Mouse (Mus musculus) kidney, postnatal 14 days (tissue): Measurements from ENCODE around the gene Pqlc2.

ENCODE experiments used
- DNase-seq: peaks from one replicate; pipeline ENCODE4 v3.0.0; 2022; ENCODE audit warnings: mixed read lengths

Pqlc2 gene

DNA sequence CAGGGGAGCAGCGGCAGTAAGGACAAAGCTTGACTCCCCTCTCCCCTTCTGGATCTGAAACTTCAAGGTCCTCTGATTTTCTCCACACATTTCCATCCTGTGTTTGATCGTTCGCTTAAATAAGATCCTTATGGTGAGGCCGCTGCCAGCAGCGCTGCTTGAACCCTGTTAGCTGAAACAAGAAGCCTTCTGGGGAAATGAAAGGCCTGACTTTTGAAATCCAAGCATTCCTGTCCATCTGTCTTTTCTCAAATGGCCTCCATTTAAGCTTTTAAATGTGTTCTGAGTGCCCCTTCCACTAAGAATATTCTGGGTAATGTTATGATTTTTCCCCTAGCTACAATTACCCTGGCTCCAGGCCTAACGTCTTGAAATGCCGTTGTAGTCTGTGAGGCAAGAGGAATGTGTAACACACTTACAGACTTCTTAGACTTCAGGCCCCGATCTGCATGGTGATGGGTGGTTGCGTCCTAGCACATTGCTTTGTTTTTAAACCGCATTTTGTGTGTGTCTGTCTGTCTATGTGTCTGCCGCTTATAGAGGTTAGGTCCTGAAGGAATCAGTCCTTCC, 51.1 kb downstream of the Pqlc2 start:
- no peak for DNase-seq

DNA sequence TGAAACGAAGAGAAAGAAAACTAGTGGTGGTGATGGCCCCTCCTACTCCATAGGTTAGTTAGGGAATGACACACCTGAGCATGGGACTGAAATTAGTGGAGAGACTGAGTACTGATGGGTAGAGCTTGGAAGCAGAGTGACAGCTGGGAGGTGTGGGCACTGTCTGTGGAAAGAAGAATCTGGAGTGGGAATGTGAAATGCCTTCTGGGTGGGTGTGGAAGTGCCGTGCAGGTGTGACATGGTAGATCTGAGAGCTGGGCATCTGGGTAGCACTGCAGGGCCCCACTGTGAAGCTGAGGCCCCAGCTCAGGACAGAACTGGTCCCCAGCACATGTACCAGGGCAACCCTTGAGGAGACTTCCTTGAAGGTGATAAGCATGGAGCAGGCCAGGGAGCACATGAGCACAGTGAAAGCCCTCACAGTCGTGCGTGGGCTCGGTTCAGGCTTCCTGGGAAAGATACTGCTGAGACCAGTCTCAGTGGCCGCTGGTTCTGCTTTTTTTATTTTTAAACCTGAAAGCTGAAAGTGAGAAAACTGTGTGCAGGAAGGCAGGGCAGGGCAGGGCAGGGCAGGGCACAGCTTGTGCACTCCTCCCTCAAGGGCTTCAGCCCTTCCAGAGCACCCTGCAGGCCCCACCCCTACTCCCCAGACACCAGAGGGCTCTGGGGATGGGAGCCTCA, 51.7 kb downstream of the Pqlc2 start:
- DNase-seq: no peak

DNA sequence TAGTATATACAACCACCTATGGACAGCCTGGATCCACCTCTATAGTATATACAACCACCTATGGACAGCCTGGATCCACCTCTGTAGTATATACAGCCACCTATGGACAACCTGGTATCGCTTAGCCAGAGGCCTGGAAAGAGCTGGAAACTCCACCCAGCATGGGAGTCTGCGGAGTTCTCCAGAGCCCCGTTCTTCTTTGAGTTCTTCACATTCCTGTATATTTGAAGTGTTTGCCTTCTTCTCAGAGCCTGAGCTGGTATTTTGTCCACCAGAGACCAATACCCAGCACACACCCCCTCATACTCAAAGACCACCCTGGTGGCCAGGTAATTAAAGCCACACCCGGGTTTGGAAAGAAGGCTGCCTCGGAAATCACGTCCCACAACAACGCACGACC, 53.8 kb downstream of the Pqlc2 start:
- DNase-seq: no peak

DNA sequence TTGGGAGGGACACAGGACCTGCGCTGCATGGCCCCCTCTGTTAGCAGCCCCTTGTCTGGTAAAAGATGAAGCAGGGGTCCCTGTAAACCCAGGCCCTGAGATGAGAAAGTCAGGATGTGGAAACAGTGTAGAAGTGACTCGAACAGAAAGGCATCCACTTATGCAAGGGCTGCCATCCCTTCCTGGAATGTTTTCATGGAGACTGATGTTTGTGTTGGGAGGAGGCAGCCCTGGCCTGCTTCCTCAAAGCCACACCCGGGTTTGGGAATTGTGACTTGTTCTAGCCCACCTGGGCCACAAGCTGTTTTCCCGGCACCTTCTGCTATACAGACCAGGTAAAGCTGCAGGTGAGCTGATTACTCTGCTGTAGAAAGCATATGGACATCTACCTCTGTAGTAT, 54.4 kb downstream of the Pqlc2 start:
- no peak for DNase-seq

DNA sequence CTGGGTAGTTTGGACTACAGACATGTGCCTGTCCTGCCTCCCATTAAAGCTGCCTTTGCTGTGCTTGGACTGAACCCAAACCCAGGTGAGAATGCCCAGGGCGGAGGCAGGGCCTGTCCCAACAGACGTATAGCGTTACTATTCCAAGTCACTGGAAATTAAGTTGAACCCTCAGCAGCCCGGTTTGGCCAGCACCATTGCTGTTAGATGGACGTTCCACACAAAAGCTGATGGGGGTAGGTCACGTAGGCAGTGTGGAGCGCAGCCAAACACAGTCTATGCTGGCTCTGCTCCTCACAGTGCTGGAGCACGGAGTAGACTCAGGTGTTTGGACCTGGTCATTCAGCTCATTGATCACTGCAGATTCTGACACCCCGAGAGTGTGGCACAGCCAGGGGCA, 57.3 kb downstream of the Pqlc2 start:
- no peak for DNase-seq

DNA sequence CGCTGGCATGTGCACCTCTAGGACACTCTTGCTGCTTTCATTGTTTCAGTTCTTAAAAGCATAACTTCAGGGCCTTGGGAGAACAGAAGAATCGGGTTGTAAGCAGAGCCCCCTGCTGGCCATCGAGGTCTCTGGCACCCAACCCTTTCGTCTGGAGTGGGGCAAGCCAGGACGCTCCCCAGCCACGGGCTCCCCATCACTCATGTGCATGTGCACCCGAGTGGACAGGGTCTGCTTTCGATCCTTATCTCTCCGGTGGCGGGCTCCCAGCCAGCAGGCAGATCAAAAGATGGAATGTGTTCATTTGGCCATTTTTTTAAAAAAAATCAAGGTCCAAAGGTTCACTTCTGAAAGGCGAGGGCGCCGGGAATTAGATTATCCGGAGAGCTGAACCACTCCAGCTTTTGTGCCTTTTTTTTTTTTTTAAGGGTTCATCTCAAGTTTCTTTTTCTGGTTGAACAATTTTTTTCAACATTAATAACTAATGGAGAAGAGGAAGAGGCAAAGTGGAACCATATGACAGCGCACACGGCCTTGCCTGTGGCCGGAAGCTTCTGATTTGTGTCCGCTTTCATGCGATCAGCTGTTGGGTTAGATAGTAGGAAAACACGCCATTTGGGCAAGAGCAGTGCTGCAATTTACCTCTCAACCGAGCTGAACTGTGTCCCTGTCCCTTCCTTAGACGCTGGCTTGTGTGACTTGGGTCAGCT, 58.3 kb downstream of the Pqlc2 start:
- peak; percentile 90 for DNase-seq

DNA sequence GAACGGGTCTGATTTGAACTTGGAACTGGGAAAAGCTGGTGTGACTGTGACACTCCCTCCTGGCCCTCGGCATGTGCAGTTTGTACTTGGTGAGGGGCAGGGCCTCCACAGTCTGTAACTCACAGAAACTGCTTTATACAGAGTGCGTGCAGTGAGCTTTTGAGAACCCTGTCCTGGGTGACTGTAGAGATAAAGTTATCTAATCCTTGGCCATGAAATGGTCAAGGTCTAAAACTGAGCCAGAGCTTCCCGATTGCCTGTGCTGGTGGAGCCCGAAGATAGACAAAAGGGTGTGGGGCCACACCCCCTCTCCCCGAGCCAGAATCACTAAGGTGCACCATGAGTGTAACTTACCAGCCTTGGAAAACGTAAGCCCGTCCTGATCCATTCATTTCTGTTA, 59.6 kb downstream of the Pqlc2 start:
- no peak for DNase-seq

DNA sequence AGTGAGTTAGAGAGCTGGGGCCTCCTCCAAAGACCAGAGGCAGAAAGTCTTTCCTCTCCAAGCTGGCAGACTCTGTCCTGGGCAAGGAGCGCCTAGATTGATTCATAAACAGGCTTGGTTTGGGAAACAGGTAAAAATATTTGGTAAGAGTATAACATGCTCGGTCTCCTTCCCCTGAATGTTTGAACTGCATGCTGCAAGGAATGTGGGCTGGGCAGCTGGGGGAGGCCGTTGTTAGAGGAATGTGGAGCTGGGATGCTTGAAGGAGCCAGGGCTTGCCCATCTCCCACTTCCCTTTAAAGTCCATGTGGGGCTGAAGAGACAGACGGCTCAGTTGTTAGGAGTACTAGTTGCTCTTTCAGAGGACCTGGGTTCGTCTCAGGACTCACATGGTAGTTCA, 60.5 kb downstream of the Pqlc2 start:
- DNase-seq: peak; percentile 44

DNA sequence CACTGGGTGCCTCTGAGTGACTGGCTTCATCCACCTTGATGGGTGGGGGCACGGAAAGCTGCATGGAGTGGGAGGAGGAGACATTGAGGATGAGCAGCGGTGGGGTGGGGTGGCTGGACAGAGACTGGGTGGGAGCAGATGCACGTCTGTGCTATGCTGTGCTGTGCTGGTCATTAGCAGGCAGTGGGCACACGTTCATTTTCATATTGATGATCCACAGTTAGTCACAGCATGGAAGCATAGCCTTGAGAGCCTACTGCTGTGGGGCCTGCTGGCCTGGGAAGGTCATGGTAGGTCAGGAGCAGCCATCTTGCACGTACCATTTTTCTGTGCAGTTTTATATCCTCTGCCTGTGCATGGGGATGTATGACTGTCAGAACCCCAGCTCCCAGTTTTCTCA, 61.8 kb downstream of the Pqlc2 start:
- no peak for DNase-seq

DNA sequence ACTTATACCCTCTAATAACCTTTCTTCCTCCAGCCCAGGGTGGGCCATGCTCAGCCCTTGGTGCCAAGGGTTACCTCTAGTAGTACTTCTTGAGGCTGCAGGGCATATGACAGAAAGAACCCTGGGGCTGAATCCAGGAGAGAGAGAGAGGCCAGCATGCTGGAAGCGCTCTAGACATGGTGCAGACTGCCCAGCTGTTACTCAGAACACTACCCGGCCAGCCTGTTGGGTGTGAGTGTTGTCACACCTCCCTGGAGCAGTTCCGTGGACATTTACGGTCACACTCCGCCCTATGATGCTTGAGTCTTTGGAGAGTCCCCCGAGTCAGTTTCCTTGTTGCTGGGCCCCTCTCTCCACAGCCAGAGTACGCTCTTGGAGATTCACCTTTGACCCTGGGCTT, 62.5 kb downstream of the Pqlc2 start:
- no peak for DNase-seq

DNA sequence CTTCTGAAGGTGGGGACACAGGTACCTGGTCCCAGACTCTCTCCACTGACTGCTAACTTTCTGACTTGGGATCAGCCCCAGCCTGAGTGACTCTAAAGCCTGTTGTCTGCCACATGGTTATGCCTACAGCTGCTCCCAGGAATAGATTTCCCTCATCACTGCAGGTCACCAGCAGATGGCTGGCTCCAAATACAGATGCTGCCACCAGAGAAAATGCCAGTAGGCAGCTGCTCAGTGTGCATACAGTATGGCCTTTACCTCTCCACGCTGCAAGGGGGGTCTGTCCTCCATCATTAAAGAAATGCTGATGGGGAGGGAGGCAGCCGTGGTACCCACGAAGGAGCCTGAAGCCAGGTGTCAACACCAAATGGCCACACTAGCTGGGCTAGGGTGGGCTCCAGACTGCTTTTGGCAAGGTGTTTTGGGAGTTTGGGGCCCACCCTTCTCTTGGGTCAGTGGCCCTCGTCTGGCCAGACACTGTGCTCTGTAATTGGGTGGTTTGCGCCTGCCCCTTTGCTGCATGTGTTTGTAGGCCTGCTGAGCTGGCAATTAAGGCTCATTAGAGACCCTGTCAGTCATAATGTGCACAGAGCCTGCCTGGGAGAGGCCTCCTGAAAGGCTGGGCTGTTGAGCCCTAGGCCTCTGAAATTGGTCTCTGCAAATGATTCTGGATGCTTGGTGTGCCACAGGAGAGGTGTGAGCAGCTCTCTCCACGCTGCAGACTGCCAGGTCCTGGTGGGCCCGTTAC, 64.2 kb downstream of the Pqlc2 start:
- no peak for DNase-seq

DNA sequence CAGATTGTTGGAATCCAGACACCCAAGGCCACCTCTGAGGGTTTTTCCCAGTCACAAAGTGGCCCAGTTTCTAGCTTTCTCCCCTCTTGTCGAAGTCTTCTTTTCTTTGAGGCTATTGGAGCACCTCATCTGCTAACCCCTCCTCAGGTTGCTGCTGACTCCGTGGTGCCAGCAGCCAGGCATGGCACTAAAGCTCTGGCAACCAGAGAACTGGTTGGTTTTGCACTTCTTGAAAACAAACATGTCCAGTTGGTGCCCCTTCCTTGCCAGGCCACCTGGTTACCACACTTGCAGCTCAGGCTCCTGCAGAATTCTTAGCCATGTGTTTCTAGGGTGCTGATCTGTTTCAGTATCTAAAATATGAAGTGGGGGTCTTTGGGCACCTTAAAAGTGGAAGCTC, 65.0 kb downstream of the Pqlc2 start:
- no peak for DNase-seq

DNA sequence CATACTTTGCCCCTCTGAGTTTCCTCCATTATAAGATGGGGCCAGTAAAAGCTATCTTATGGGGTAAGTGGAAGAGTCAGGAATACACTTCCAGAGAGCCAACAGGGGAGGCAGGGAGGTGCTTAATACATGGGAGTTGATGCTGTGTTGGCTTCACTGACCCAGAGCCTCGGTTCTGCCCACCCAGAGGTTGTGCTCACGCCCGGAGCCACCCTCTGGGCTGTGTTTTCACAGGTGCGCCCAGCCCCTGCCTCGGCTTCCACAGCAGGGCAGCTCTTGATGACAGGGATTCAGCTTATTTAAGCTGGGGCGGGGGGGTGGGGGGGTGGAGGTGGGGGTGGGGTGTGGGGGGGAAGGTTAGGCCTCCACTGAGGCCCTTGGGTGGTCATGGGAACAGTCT, 65.7 kb downstream of the Pqlc2 start:
- DNase-seq: no peak

DNA sequence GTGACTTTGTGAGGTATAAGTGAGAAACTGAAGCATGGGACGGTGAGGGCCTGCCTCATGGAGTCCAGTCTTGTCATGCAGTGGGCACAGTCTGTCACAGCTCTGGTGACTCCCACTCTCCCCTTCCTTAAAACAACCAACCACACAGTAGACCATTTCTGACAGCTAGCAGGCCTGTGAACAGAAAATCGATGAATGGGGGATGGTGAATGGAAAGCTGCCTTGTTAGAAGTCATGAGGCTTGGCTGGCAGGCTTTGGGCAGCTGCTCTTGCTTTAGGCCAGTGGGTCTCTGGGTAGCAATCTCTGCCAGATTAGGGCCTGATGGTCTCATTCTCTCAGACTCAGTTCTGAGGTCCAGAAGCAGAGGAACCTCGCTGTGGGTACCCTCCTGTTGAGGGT, 66.3 kb downstream of the Pqlc2 start:
- DNase-seq: no peak
